Mouse (Mus musculus) forebrain, embryonic 13.5 days (tissue): ENCODE data around the gene Apol8. TPM values are rescaled to one million over a fixed set of nuclear protein-coding genes. Genes with fewer than 3 reads are reported as not detected.

Experiments used
- ATAC-seq: fragments of 200-750 bp; cut with Nextera tagmentation; 2 replicates; pipeline ENCODE4 v1.8.0; 2017
- H3K27ac ChIP-seq: fragments of 300-500 bp; sonication (generic); 2 replicates; pipeline ENCODE4 v1.5.1; 2015; ENCODE audit warnings: inconsistent platforms, mild to moderate bottlenecking, moderate library complexity
- H3K27me3 ChIP-seq: fragments of 300-500 bp; sonication (generic); 2 replicates; pipeline ENCODE4 v1.6.1; 2015; ENCODE audit warnings: mild to moderate bottlenecking, inconsistent platforms
- H3K36me3 ChIP-seq: fragments of 300-500 bp; sonication (generic); 2 replicates; pipeline ENCODE4 v1.6.1; 2015; ENCODE audit warnings: mild to moderate bottlenecking, inconsistent platforms; ENCODE audit not compliant: poor library complexity, severe bottlenecking
- H3K4me1 ChIP-seq: fragments of 300-500 bp; sonication (generic); 2 replicates; pipeline ENCODE4 v1.6.1; 2015; ENCODE audit warnings: inconsistent platforms
- H3K4me2 ChIP-seq: fragments of 300-500 bp; sonication (generic); 2 replicates; pipeline ENCODE4 v1.6.1; 2015; ENCODE audit warnings: inconsistent platforms, mild to moderate bottlenecking, moderate library complexity
- H3K4me3 ChIP-seq: fragments of 300-500 bp; sonication (generic); 2 replicates; pipeline ENCODE4 v1.5.1; 2015; ENCODE audit warnings: mild to moderate bottlenecking, inconsistent platforms
- H3K9ac ChIP-seq: fragments of 300-500 bp; sonication (generic); 2 replicates; pipeline ENCODE4 v1.6.1; 2015; ENCODE audit warnings: mild to moderate bottlenecking, inconsistent platforms
- H3K9me3 ChIP-seq: fragments of 300-500 bp; sonication (generic); replicated peaks from 2 replicates; pipeline ENCODE4 v1.6.1; 2016; ENCODE audit warnings: inconsistent platforms
- WGBS: fragments of 180-500 bp; shearing (Covaris S2); methylation state at CpG from one replicate; pipeline ENCODE4 v1.1.7; 2015; 5-methylcytosine and 5-hydroxymethylcytosine counted together
- polyA plus RNA-seq: library from polyadenylated mRNA; unstranded; fragments of >200 nt; fragmentation: Nextera tagmentation; extraction: Ambion mirVana; gene quantifications from 2 replicates; pipeline ENCODE4 v1.2.1, GENCODE M21; 2015

Gene Apol8
- polyA plus RNA-seq, 1 experiment from 2014 or later: 0.08 TPM

DNA sequence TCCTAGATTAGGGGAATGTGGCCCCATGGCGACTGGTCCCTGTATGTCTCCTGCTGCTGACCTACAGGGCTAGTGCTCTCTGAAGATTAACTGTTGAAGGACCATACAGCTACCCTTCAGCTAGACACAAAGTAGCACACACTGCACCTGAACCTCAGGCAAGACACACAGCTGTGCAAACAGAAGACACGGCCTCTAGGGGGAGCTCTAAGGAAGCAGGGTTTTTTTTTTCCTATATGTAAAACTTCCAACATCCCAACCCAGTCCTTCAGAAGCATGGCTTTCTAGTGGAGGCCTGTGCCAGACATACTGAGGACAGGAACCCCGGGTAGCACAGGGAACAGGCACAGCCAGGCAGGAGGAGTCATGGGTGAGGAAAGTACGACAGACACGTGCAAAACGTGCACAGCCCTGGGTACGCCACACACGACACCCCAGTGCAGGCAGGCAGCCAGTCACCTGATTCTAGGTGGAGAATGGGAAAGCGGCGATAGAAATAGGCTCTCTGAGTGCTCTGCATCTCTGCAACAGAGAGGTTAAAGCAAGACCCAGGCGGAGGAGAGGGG is 25.7 kb upstream of the Apol8 start:
- peaks cover 100% of the 10 kb centered on the region for H3K36me3 ChIP-seq
- no peak overlapping the region for H3K4me2 ChIP-seq
- no peak for ATAC-seq
- no peaks in the 10 kb centered on the region for H3K27me3 ChIP-seq
- H3K4me1 ChIP-seq: no peaks in the 10 kb centered on the region
- no peak overlapping the region for H3K4me3 ChIP-seq
- H3K9me3 ChIP-seq: no peaks in the 10 kb centered on the region
- no peak overlapping the region for H3K9ac ChIP-seq
- no peak overlapping the region for H3K27ac ChIP-seq
- WGBS: 88% methylated on average over 11 of the region's 11 CpGs

GRCm38 (mm10) chr15:77775186-77775963 is 18.6 kb upstream of the Apol8 start:
- no peaks in the 10 kb centered on the region for H3K9me3 ChIP-seq
- H3K4me2 ChIP-seq: no peak overlapping the region
- 0 out of 2 replicates have a peak, but pooled peaks have one; percentile 33 for ATAC-seq
- no peaks in the 10 kb centered on the region for H3K4me1 ChIP-seq
- no peak overlapping the region for H3K9ac ChIP-seq
- H3K36me3 ChIP-seq: peaks cover 98% of the 10 kb centered on the region
- H3K4me3 ChIP-seq: no peak overlapping the region
- H3K27ac ChIP-seq: no peak overlapping the region
- WGBS: 70% methylated on average over 20 of the region's 20 CpGs
- no peaks in the 10 kb centered on the region for H3K27me3 ChIP-seq

DNA sequence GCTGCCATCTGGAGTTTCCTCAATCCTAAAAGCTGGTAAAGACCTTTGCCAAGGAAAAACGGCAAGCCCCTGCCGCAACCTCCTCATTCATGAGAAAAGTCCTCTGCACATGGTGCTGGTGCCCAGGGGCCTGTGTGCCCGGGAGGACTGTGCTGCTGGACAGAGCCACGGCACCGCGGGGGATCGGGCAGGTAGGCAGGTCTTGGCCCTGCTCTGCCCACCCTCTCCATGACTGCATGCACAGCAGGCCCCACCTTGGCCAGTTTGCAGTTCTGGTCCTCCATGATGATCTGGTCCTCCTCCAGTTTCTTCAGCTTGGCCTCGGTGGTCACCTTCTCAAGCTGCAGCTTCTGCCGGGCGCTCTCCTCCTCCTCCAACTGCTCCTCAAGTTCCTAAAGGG is 17.5 kb upstream of the Apol8 start:
- 93% methylated on average over 10 of the region's 10 CpGs for WGBS
- Histone ChIP-seq H3K4me2 (no peak overlapping the region), H3K27ac (no peak overlapping the region), H3K4me3 (no peak overlapping the region), H3K36me3 (peaks cover 98% of the 10 kb centered on the region), H3K27me3 (no peaks in the 10 kb centered on the region), H3K9ac (no peak overlapping the region), H3K9me3 (no peaks in the 10 kb centered on the region), H3K4me1 (no peaks in the 10 kb centered on the region)
- no peak for ATAC-seq

GRCm38 (mm10) chr15:77773099-77773915 is 16.5 kb upstream of the Apol8 start:
- ATAC-seq: no peak
- Histone ChIP-seq H3K4me2 (no peak overlapping the region), H3K27ac (no peak overlapping the region), H3K9ac (no peak overlapping the region), H3K9me3 (no peaks in the 10 kb centered on the region), H3K36me3 (peaks cover 98% of the 10 kb centered on the region), H3K4me1 (no peaks in the 10 kb centered on the region), H3K4me3 (no peak overlapping the region), H3K27me3 (no peaks in the 10 kb centered on the region)
- 93% methylated on average over 19 of the region's 19 CpGs for WGBS

- peaks cover 98% of the 10 kb centered on the region for H3K36me3 ChIP-seq
- ATAC-seq: no peak
- no peaks in the 10 kb centered on the region for H3K4me1 ChIP-seq
- no peaks in the 10 kb centered on the region for H3K27me3 ChIP-seq
- H3K4me3 ChIP-seq: no peak overlapping the region
- no peak overlapping the region for H3K9ac ChIP-seq
- H3K27ac ChIP-seq: no peak overlapping the region
- WGBS: 95% methylated on average over 9 of the region's 9 CpGs
- H3K4me2 ChIP-seq: no peak overlapping the region
- H3K9me3 ChIP-seq: no peaks in the 10 kb centered on the region
Measured at GRCm38 (mm10) chr15:77770942-77771341, 14.1 kb upstream of the Apol8 start.

DNA sequence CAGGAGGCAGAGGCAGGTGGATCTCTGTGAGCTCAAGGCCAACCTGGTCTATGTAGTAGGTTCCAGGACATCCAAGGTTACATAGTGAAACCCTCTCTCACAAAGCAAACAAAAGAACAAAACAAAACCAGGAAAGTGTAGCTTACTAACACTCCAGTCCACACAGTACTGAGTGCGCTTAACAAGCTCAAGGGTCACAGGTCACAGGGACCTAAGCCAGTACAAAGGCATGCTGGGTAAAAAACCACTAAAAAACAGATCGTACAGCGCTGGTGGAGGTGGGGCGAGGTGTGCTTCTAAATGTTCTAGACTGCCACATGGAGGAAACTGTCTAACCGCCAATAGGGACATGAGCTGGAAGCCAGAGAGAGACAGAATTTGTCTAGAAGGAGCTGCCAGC is 13.5 kb upstream of the Apol8 start:
- H3K27ac ChIP-seq: no peak overlapping the region
- WGBS: 93% methylated on average over 5 of the region's 5 CpGs
- no peaks in the 10 kb centered on the region for H3K4me1 ChIP-seq
- H3K27me3 ChIP-seq: no peaks in the 10 kb centered on the region
- no peaks in the 10 kb centered on the region for H3K9me3 ChIP-seq
- no peak overlapping the region for H3K4me2 ChIP-seq
- no peak overlapping the region for H3K4me3 ChIP-seq
- ATAC-seq: no peak
- peaks cover 98% of the 10 kb centered on the region for H3K36me3 ChIP-seq
- no peak overlapping the region for H3K9ac ChIP-seq

GRCm38 (mm10) chr15:77766981-77767380 is 10.2 kb upstream of the Apol8 start:
- Histone ChIP-seq H3K27ac (no peak overlapping the region), H3K4me3 (no peak overlapping the region), H3K4me1 (no peaks in the 10 kb centered on the region), H3K27me3 (no peaks in the 10 kb centered on the region), H3K4me2 (no peak overlapping the region), H3K9ac (no peak overlapping the region), H3K36me3 (peaks cover 100% of the 10 kb centered on the region), H3K9me3 (no peaks in the 10 kb centered on the region)
- 92% methylated on average over 11 of the region's 11 CpGs for WGBS
- ATAC-seq: no peak

- H3K27ac ChIP-seq: no peak overlapping the region
- H3K4me1 ChIP-seq: no peaks in the 10 kb centered on the region
- no peak overlapping the region for H3K4me2 ChIP-seq
- H3K9me3 ChIP-seq: no peaks in the 10 kb centered on the region
- 96% methylated on average over 16 of the region's 16 CpGs for WGBS
- H3K36me3 ChIP-seq: peaks cover 100% of the 10 kb centered on the region
- ATAC-seq: no peak
- no peak overlapping the region for H3K9ac ChIP-seq
- H3K27me3 ChIP-seq: no peaks in the 10 kb centered on the region
- H3K4me3 ChIP-seq: no peak overlapping the region
Measured at GRCm38 (mm10) chr15:77765484-77766093, 8.8 kb upstream of the Apol8 start.

- H3K27me3 ChIP-seq: no peaks in the 10 kb centered on the region
- H3K4me1 ChIP-seq: no peaks in the 10 kb centered on the region
- no peak overlapping the region for H3K4me2 ChIP-seq
- peaks cover 96% of the 10 kb centered on the region for H3K36me3 ChIP-seq
- no peaks in the 10 kb centered on the region for H3K9me3 ChIP-seq
- 85% methylated on average over 13 of the region's 13 CpGs for WGBS
- H3K27ac ChIP-seq: no peak overlapping the region
- ATAC-seq: no peak
- no peak overlapping the region for H3K4me3 ChIP-seq
- H3K9ac ChIP-seq: no peak overlapping the region
Measured at GRCm38 (mm10) chr15:77764391-77765006, 7.7 kb upstream of the Apol8 start.

DNA sequence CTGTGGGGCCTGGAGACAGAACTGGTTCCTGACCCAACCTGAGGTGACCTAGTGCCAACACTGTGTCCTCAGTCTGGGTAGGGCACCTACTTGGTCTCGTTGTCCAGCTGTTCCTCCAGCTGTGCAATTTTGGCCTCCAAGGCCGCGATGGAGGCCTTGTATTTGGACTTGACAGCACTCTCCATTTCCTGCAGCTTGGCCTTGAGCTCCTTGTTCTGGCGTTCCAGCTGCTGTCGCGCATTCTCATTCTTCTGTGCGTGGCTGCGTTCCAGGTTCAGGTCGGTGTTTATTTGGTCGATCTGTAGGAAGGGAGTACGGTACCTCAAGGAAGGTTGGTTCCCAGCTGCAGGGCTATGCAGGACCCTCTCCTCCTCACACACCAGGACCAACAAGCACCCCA is 6.9 kb upstream of the Apol8 start:
- no peaks in the 10 kb centered on the region for H3K27me3 ChIP-seq
- WGBS: 93% methylated on average over 11 of the region's 11 CpGs
- no peak overlapping the region for H3K4me3 ChIP-seq
- peaks cover 88% of the 10 kb centered on the region for H3K36me3 ChIP-seq
- no peaks in the 10 kb centered on the region for H3K4me1 ChIP-seq
- no peaks in the 10 kb centered on the region for H3K9me3 ChIP-seq
- H3K9ac ChIP-seq: no peak overlapping the region
- H3K4me2 ChIP-seq: no peak overlapping the region
- no peak overlapping the region for H3K27ac ChIP-seq
- no peak for ATAC-seq

DNA sequence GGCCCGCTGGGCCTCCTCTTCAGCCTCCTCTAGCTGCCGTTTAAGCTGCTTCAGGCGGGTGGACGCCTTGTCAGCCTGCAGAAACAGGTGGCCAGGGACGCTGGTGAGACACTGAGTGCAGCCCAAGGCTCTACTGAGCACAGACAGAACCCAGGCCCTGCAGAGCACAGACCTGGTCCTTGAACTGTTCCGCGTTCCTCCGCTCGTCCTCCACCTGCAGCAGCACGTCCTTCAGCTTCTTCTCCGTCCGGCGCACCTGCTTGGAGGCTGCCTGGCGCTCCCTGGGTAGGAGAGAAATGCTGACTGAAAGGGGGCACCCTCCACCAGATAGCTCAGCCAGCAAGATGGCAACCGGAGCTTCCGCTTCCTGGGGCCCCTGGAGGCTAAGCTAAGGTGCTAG is 6.2 kb upstream of the Apol8 start:
- ATAC-seq: no peak
- Histone ChIP-seq H3K27ac (no peak overlapping the region), H3K9me3 (no peaks in the 10 kb centered on the region), H3K4me2 (no peak overlapping the region), H3K4me3 (no peak overlapping the region), H3K9ac (no peak overlapping the region), H3K4me1 (no peaks in the 10 kb centered on the region), H3K27me3 (no peaks in the 10 kb centered on the region), H3K36me3 (peaks cover 82% of the 10 kb centered on the region)
- 93% methylated on average over 16 of the region's 16 CpGs for WGBS
